Mouse (Mus musculus) adrenal gland, postnatal 25 days (tissue): ENCODE data around the gene Arhgap25. TPM values are rescaled to one million over a fixed set of nuclear protein-coding genes. Genes with fewer than 3 reads are reported as not detected.
"Not testable (repeated sequence)": the region's sequence is repeated elsewhere in the genome, so short reads cannot be mapped to it uniquely, and the experiment has no call there.

Experiments
- DNase-seq: peaks from one replicate; pipeline ENCODE4 v3.0.0; 2021; ENCODE audit warnings: mixed read lengths
- total RNA-seq: library from RNA; stranded (reverse); gene quantifications from 2 replicates; pipeline ENCODE4 v1.2.3, GENCODE M21; 2021

Arhgap25 gene
- total RNA-seq, 1 experiment from 2014 or later: 3.3 TPM

DNA sequence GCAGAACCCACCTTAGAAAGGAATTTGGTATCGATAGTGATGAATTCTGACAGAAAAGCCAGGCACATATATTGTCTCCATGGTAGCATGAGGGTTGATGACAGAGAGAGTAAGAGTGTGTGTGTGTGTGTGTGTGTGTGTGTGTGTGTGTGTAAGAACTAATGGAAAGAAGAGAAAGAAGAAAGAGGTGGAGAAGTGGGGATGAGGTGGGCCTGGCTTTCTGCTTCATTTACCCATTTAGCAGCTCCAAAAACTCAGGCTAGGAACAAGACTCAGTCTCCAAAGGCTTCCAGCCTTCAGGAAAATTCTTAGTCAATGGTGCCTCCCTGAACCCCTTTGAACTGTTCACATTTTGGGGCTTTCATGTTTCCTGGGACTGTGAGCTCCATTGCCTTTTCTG, 29.5 kb downstream of the Arhgap25 start:
- DNase-seq: no peak

GRCm38 (mm10) chr6:87502831-87503286, 30.2 kb downstream of the Arhgap25 start:
- DNase-seq: no peak

- no peak for DNase-seq
Measured at GRCm38 (mm10) chr6:87502411-87502810, 30.6 kb downstream of the Arhgap25 start.

DNA sequence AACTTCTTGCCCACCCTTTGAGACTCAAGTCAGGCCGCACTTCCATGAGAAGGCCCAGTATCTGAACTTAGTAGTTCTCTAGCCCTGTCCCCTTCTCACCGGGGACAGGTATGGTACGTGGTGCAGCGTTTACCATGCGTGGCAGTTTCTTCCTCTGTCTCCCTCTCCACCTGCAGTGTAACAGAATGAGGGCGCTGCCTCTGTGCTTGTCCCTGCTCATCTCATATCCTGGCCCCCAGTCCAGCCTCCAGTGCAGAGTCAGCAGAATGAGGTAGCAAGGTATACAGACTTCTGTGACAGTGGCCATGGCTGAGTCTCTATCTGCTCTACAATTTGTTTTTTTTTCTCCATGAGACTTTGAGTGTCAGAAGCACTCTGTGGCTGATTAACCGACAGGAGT, 32.4 kb downstream of the Arhgap25 start:
- no peak for DNase-seq

DNA sequence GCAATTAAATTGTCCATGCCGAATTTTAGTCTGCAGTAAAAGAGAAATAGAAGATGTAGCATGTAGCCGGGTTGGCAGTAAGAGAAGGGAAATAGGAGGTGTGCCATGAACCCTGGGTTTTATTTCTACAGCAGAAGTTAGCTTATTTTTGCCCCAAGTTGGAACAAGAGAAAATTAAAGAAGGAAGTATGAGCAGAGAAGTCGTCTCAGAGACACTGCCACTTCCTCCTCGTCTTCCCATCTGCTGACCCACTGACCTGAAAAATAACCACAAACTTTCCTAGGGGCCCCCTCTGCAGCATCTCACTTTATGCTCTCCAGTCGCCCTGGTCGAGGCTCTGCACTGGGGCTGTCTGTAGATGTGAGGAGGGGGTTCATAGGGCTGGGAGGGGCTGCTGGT, 33.3 kb downstream of the Arhgap25 start:
- no peak for DNase-seq

DNA sequence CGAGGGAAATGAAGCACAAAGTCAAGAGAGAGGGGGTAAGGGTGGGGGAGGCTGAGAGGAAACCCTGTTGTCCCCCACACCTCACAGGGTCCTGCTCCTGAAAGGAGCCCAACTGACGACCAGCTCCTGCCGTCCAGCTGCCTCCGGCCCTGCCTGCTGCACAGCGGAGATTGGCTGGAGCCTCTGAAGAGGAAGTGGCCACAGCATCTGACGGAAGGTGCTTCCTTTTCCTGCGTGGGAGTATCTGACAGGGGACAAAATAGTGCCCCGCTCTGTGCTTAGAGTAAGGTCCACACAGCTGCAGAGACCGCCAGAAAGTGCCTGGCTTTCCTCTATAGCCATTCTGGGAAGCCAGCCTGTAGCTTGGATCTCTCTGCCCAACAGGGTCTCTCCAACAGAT, 36.9 kb downstream of the Arhgap25 start:
- peak; percentile 25 for DNase-seq

DNA sequence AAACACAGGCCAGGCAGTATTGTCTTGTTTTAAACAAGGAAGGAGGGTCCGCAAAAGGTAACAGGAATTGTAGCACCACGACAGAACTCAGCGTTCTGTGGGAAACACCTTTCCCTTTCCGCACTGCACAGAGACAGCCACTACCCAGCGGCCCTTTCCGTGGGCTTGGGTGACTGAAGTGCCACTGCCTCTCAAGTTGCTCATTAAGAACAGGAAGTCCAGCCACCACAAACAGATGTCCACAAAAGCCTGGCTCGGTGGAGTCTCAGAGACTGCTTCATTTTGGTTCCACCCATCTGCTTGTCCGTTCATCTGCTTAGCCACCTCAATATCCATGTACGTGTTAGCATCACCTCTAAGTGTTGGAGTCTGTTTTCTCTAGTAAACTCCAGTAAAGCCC, 38.7 kb downstream of the Arhgap25 start:
- DNase-seq: no peak

GRCm38 (mm10) chr6:87487657-87488426, 45.2 kb downstream of the Arhgap25 start:
- no peak for DNase-seq

DNA sequence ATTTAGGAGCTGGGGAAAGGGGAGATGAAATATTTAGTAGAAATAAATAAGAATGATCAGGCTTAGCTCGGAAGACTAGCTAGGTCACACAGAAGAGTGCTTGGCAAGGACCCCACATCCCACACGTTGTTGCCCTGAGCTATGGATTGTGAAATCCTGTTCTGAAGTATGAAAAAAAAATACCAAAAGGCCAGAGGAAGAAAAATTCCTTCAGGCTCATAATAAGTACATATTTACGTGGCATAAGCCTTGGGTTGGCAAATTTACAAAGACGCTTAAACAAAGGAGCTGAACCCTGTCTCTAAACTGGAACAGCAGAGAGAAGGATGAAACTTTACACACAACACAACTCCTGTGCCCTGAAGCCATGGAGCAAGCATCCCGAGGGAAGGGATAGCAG, 48.3 kb downstream of the Arhgap25 start:
- no peak for DNase-seq

DNA sequence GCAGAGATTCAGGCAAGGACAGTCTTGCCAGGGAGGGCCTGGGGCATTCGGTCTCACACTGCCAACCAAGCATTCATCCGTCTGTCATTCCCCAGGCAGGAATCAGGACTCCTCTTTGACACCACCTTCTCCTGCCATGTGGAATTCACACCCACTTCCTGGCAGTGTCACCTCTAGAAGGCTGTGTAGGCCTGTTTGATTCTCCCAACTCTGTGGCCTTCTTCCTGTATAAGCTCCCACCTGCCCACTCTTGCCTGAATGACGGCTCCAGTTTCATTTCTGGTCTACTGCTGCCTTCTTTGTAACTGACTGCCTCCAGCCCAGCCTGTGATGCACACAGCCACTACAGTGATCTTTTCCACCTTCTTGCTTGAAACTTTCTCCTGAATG, 49.2 kb downstream of the Arhgap25 start:
- DNase-seq: no peak

GRCm38 (mm10) chr6:87483224-87483899, 49.7 kb downstream of the Arhgap25 start:
- DNase-seq: no peak

DNA sequence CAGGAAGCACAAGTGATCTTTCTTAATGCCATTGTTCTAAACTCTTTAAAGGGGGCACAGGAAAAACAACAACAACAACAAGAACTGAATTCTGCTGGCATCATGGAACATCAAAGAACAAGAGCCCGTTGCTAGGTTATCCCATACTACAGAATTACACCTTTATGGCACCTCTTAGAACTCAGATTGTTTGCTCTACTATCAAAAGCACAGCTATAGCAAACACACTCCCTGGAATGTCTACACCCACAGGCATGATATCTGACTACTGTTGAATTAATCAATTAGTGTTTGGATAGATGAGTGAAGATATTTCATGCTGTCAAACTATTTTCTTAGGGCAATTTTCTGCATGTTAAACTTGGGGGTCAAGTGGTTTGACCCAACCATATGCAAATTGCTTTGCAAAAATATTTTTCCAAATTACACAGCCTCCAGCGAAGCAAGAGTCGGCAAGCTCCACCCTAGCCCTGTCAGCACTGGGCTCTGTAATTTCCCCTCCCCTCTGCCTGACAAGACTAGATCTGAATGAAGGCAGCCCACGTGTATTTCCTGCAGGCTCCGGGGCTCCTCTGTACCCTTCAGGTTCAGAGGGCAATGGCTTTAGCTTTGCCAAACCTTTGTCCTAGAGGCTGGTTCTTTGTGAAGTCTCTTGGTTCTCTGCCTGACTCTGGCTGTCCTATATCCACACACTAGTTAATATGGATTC, 53.6 kb downstream of the Arhgap25 start:
- DNase-seq: no peak

DNA sequence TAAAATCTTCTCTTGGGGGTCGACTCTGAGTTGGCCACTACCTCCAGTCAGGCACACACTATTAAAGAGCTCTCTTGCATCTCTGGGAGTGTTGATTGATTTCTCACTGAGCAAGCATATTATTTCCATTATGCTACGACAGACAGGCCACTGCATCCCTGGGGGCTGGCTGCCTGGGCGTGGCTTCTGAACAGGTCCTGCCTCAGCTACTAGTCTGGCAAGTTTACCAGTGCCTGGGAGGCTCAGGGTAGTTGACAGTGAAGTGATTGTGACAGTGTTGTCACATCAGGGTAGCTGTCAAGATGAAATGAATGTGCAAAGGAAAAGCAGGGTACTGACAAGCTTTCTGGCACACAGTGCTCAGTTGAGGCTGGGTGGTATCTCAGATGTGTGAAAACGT, 54.2 kb downstream of the Arhgap25 start:
- DNase-seq: no peak

GRCm38 (mm10) chr6:87475223-87475622, 57.8 kb downstream of the Arhgap25 start:
- no peak for DNase-seq

DNA sequence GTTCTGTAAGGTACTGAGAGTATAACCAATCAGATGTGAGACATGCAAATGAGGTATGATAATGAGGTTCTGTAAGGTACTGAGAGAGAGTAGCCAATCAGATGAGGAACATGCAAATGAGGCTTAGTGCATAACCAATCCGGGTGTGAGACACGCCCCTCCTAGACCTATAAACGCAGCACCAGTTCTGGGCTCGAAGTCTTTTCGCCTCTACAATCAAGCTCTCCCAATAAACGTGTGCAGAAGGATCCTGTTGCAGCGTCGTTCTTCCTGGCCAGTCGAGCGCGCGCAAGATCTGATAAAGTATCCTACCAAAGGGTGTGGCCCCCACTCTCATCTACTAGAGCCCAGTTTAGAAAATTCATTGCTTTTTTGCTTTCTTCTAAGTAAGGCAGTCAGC, 63.0 kb downstream of the Arhgap25 start:
- DNase-seq: not testable (repeated sequence)

- DNase-seq: no peak
Measured at GRCm38 (mm10) chr6:87468372-87468771, 64.7 kb downstream of the Arhgap25 start.

DNA sequence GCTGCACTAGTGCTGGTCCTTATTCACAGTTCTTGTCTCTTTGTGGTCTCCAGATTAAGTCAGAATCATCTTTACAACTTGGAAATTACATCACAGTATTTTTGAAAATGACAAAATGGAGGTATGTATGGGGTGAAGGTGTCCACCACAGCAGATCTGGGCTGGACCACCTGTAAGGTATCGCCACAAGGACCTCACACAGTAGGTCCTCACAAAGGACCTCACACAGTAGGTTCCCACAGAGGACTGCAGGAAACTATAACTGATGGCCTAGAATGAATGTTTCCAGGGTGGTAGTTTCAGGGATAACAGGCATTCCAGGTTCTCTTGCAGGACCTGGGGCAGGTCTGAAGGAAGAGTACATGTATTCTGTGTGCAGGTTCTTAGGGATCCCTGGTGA, 65.7 kb downstream of the Arhgap25 start:
- no peak for DNase-seq

DNA sequence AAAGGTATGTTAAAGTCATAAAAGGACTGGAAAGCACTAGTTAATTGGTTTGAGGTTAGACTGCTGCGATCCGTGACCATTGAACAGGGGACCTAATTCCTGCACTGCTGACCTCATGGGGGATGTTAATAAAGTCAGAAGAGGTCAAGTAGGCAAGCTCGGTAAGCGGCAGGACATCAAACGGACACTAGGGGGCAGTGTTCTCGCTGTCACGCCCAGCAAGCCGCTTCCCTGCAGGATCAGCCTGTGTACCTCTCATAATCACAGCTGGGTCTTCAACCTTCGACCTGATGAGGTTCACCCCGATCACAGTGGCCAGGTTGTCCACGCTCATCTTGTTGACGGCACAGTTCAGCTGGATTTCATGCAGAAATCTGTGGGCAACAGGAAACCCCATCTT, 66.8 kb downstream of the Arhgap25 start:
- DNase-seq: peak; percentile 66

- DNase-seq: no peak
Measured at GRCm38 (mm10) chr6:87455507-87455906, 77.6 kb downstream of the Arhgap25 start.

GRCm38 (mm10) chr6:87451771-87452170, 81.3 kb downstream of the Arhgap25 start:
- no peak for DNase-seq

DNA sequence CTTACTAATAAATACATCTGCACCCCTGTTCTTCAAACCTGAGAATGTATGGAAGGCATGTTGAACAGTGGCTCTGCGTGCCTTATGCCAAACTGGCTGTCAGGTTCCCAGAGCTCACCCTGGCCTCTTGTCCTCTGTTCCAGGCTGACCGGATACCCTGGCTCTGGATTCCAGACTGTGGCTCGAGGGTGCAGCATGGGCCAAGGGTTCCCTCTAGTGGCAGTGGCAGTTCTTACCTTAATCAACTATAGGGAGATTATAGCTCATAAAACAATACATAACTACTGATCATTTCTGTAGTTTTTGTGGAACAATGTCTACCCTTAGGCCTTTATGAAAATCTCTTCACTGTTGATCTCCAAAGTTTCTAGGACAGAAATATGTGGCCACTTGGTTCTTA, 82.0 kb downstream of the Arhgap25 start:
- DNase-seq: peak; percentile 66

GRCm38 (mm10) chr6:87449534-87449933, 83.5 kb downstream of the Arhgap25 start:
- DNase-seq: no peak

DNA sequence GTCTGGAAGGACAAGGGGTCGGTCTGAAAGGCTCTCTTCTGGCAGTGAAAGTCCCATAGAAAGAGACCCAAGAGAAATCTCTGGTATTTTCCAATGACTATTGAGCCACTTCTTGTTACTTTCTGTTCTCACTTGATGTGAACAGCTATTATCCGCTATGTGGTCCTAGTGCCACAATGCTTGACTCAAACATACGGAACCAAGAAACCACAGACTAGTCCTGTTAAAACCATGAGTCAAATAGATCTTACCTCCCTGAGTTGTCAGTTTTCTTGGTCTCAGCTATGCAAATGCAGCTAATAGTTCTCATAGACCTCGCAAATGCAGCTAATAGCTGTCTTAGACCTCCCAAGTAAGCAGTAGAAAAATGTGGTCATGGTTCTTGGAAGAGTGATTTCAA, 85.8 kb downstream of the Arhgap25 start:
- no peak for DNase-seq
